Mouse (Mus musculus): ENCODE data around the gene Pvalb. TPM values are rescaled to one million over a fixed set of nuclear protein-coding genes. Genes with fewer than 3 reads are reported as not detected.

Pvalb gene
- polyA plus RNA-seq, 1 experiment from 2014 or later, result 1.0 TPM

DNA sequence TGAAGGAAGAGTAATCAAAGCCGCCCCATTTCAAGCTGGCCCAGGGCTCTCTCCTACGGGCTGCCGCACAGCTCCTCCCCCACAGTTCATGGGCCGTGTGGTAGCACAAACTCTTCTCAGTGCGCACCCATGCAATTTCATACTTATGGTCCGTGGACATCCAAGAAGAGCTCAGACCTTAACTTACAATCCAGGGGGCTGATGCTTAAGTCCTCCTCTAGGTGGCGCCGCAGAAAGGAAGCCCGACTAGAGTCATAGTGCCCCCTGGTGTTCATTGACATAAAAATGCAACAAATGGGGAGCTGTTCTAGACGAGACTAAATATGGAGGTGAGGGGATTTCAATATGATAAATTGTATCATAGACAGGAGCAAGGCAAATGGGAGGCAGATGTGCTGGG lies 33.3 kb upstream of the Pvalb start:
- Histone ChIP-seq H3K4me1 (replicated peaks) (peaks cover 23% of the 10 kb centered on the region), H3K36me3 (no peaks in the 10 kb centered on the region), H3K9me3 (replicated peaks) (no peaks in the 10 kb centered on the region), H3K9ac (no peak overlapping the region), H3K27me3 (peaks cover 5% of the 10 kb centered on the region; the same call in 1 of the 2 replicates), H3K4me3 (no peak overlapping the region), H3K27ac (no peak overlapping the region), H3K4me2 (no peak overlapping the region)
- 27% methylated on average over 10 of the region's 10 CpGs for WGBS
- ATAC-seq (replicated peaks; ENCODE audit: insufficient number of reproducible peaks, insufficient read depth, low FRiP score, low read depth), result no peak

- Histone ChIP-seq H3K4me2 (no peak overlapping the region), H3K36me3 (no peaks in the 10 kb centered on the region), H3K27ac (no peak overlapping the region), H3K4me1 (replicated peaks) (no peaks in the 10 kb centered on the region), H3K4me3 (no peak overlapping the region), H3K27me3 (no peaks in the 10 kb centered on the region), H3K9me3 (replicated peaks) (no peaks in the 10 kb centered on the region), H3K9ac (no peak overlapping the region)
- ATAC-seq (replicated peaks; ENCODE audit: insufficient number of reproducible peaks, insufficient read depth, low FRiP score, low read depth), result no peak
- WGBS, result 62% methylated on average over 5 of the region's 5 CpGs
These were observed 28.8 kb upstream of the Pvalb start for GRCm38 (mm10) chr15:78234823-78235509.

DNA sequence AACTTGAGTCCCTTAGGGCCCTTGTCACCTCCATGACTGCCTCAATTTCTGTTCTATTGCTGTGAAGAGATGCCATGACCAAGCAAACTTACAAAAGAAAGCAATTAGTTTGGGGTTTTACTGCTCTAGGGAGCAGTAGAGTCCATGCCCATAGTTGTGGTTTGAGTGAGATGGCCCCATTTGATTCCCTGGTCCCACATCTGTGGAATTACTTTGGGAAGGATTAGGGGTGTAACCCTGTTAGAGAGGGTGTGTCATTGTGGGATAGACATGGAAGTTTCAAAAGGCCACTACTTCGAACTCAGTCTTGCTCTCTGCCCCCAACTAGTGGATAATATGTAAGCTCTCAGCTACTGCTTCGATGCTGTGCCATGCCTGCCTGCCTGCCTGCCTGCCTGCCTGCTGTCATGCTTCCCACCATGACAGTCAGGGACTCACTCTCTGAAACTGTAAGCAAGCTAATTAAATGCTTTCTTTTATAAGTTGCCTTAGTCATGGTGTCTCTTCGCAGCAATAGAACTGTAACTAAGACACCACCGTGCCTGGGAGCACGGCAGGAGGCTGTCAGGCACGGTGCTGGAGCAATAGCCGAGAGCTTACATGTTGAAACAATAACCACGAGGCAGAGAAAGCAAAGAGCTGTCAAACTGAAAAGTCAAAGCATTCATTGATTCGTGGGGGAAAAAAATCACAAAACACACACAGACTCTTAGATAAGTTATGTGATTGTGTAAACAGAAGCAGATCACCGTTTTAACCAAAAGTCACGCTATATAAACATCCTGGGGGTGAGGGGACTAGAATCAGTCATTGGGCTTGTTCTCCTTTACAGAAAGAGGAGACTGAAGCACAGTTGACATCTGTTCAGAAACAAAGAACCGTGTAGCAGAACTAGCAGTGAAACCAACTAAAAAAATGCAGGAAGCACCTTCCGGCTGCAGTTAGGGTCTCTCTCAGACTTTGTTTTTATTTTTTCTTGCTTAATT lies 25.4 kb upstream of the Pvalb start:
- Histone ChIP-seq H3K4me2 (no peak overlapping the region), H3K4me1 (replicated peaks) (no peaks in the 10 kb centered on the region), H3K36me3 (no peaks in the 10 kb centered on the region), H3K27me3 (no peaks in the 10 kb centered on the region), H3K4me3 (no peak overlapping the region), H3K9me3 (replicated peaks) (no peaks in the 10 kb centered on the region), H3K27ac (no peak overlapping the region), H3K9ac (no peak overlapping the region)
- ATAC-seq (replicated peaks; ENCODE audit: insufficient number of reproducible peaks, insufficient read depth, low FRiP score, low read depth), result no peak
- 43% methylated on average over 13 of the region's 13 CpGs for WGBS

- Histone ChIP-seq H3K27ac (no peak overlapping the region), H3K36me3 (no peaks in the 10 kb centered on the region), H3K4me1 (replicated peaks) (no peaks in the 10 kb centered on the region), H3K27me3 (no peaks in the 10 kb centered on the region), H3K4me2 (no peak overlapping the region), H3K9me3 (replicated peaks) (no peaks in the 10 kb centered on the region), H3K9ac (no peak overlapping the region), H3K4me3 (no peak overlapping the region)
- 79% methylated on average over 12 of the region's 12 CpGs for WGBS
- no peak for ATAC-seq (replicated peaks; ENCODE audit: insufficient number of reproducible peaks, insufficient read depth, low FRiP score, low read depth)
These were observed 21.6 kb upstream of the Pvalb start for GRCm38 (mm10) chr15:78227816-78228215.

DNA sequence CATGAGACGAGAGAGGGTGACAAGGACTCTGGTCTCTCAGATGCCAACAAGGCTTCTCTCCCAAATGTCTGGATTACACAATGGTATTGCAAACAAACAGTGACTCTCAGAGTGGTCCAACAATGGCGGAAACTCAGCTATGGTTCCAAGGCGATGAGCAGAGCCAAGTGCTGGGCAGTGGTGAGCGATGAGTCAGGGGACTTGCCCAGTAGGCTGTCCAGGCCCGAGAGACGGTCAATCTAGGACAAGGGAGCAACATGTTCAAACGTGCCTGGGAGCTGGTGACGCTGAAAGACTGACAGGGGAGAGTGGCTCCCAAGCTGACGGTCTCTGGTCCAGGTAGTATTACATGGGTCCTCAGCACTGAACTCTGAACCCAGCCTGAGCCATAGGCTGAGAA lies 9.1 kb upstream of the Pvalb start:
- Histone ChIP-seq H3K4me2 (no peak overlapping the region), H3K9me3 (replicated peaks) (no peaks in the 10 kb centered on the region), H3K36me3 (no peaks in the 10 kb centered on the region), H3K9ac (no peak overlapping the region), H3K4me1 (replicated peaks) (no peaks in the 10 kb centered on the region), H3K4me3 (no peak overlapping the region), H3K27me3 (no peaks in the 10 kb centered on the region), H3K27ac (no peak overlapping the region)
- 76% methylated on average over 9 of the region's 9 CpGs for WGBS
- no peak for ATAC-seq (replicated peaks; ENCODE audit: insufficient number of reproducible peaks, insufficient read depth, low FRiP score, low read depth)

DNA sequence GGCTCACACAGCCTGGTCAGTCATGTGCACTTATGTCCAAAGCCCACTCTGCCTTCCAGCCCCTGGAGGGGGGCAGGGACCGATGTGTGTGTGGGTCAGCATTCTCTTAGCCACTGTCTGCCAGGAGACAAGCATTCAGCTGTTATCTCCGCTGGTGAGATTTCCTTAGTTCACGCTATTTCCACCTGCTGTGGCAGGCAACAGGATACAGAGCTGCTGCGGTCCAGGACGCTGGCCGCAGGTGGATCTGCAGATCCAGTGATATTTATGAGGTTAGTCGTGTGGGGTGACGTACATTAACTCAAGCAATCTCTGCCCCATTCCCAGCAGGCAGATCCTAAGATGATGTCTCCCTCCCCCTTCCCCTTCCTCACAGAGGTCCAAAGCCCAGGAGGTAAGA lies 5.2 kb upstream of the Pvalb start:
- H3K9ac ChIP-seq, result no peak overlapping the region
- peaks cover 4% of the 10 kb centered on the region for H3K27me3 ChIP-seq
- no peaks in the 10 kb centered on the region for H3K4me1 ChIP-seq (replicated peaks)
- ATAC-seq (replicated peaks; ENCODE audit: insufficient number of reproducible peaks, insufficient read depth, low FRiP score, low read depth), result no peak
- H3K9me3 ChIP-seq (replicated peaks), result 0 out of 2 replicates have a peak, but pooled peaks cover 5% of the 10 kb centered on the region
- no peak overlapping the region for H3K4me3 ChIP-seq
- no peak overlapping the region for H3K4me2 ChIP-seq
- no peaks in the 10 kb centered on the region for H3K36me3 ChIP-seq
- WGBS, result 58% methylated on average over 8 of the region's 8 CpGs
- no peak overlapping the region for H3K27ac ChIP-seq

DNA sequence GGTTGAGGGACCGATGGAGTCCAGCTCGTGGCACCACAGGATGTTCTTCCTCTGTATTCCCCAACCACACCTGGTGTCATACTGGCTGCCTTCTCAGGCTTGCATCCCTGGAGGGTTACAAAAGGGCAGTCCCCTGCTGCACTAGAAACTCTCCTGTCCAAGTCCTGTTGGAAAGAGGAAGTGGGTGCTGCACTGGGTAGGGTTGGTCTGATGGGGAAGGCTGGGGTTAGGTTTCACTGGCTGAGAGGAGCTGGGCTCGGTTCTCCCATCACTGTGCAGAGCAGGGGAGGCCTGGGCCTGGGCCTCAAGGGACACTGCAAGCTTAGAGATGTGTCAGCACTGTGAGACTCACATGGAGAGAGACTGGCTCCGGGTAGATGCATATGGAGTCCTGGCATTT lies 4.0 kb upstream of the Pvalb start:
- Histone ChIP-seq H3K9me3 (replicated peaks) (0 out of 2 replicates have a peak, but pooled peaks cover 5% of the 10 kb centered on the region), H3K36me3 (no peaks in the 10 kb centered on the region), H3K27ac (no peak overlapping the region), H3K4me3 (no peak overlapping the region), H3K4me2 (no peak overlapping the region), H3K4me1 (replicated peaks) (0 out of 2 replicates have a peak, but pooled peaks cover 3% of the 10 kb centered on the region), H3K27me3 (peaks cover 16% of the 10 kb centered on the region), H3K9ac (no peak overlapping the region)
- no peak for ATAC-seq (replicated peaks; ENCODE audit: insufficient number of reproducible peaks, insufficient read depth, low FRiP score, low read depth)
- WGBS, result 79% methylated on average over 4 of the region's 4 CpGs

DNA sequence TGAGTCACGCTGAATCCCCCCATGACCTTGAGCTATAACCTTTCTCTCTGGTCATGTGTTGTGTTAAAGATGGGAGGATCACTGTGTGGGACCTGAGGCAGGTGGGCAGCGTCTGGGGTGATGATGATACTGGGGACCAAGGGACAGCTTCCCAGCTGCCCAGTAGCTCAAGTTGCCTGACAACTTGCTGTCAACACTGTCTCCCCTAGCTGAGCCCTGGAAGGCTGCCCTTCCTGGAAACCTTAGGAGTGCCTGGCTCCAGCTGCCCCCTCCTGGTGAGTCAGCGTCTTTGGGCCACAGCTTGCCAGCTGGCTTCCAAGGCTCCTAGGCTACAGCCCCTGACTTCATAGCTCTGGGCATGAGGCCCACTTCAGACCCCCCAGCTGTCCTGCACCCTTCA lies 1.0 kb downstream of the Pvalb start:
- 26% methylated on average over 3 of the region's 3 CpGs for WGBS
- Histone ChIP-seq H3K27me3 (peaks cover 63% of the 10 kb centered on the region), H3K36me3 (no peaks in the 10 kb centered on the region), H3K4me2 (no peak overlapping the region), H3K4me3 (no peak overlapping the region), H3K4me1 (replicated peaks) (peaks cover 19% of the 10 kb centered on the region), H3K9me3 (replicated peaks) (0 out of 2 replicates have a peak, but pooled peaks cover 5% of the 10 kb centered on the region), H3K27ac (no peak overlapping the region), H3K9ac (no peak overlapping the region)
- no peak for ATAC-seq (replicated peaks; ENCODE audit: insufficient number of reproducible peaks, insufficient read depth, low FRiP score, low read depth)

- 2% methylated on average over 41 of the region's 41 CpGs for WGBS
- Histone ChIP-seq H3K9me3 (replicated peaks) (no peaks in the 10 kb centered on the region), H3K27me3 (peaks cover 73% of the 10 kb centered on the region), H3K4me3 (peak overlapping the region; percentile 28), H3K4me1 (replicated peaks) (peaks cover 19% of the 10 kb centered on the region), H3K4me2 (peak overlapping the region; percentile 56), H3K27ac (no peak overlapping the region), H3K9ac (no peak overlapping the region), H3K36me3 (no peaks in the 10 kb centered on the region)
- peak; percentile 63; the same call in 1 of the 2 replicates for ATAC-seq (replicated peaks; ENCODE audit: insufficient number of reproducible peaks, insufficient read depth, low FRiP score, low read depth)
These were observed 1.9 kb downstream of the Pvalb start for GRCm38 (mm10) chr15:78204053-78204847.

DNA sequence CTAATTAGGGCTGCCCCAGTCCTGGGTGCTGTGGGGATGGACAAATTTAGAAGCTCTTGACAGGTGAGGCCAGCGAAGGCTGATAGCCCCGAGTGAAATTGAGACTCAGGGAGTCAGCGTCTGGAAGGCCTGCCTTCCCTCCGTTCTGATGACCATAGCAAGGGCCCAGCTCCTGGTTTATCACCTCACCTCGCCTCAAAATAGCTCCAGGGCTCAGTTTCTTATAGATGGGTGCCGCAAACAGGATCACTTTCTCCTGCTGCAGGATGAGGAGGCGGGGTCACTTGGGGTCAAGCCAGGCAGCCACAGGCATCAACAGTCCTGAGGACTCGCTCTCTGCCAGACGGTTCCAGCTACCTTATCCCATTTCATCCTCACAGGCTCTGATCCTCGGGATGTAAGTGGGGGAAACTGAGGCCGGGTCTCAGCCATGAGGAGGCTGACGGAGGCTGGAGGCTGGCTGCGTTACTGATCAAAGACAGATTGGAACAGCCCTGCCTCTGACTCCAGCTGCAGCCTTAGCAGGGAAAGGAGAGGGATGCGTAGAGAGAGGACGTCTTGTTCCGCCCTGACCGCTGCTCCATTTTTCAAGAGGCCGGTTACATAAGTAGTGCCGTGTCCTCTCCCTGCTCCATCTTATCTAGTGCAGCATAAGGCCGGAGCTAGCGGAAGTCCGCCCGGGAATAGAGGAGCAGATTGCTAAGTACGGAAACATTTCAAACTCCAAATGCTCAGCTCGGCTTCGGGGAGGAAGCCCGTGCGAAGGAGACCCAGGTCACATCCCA lies 10.9 kb downstream of the Pvalb start:
- Histone ChIP-seq H3K4me2 (no peak overlapping the region), H3K4me1 (replicated peaks) (peaks cover 8% of the 10 kb centered on the region; the same call in 1 of the 2 replicates), H3K9me3 (replicated peaks) (no peaks in the 10 kb centered on the region), H3K27ac (no peak overlapping the region), H3K9ac (no peak overlapping the region), H3K27me3 (peaks cover 71% of the 10 kb centered on the region), H3K4me3 (no peak overlapping the region), H3K36me3 (no peaks in the 10 kb centered on the region)
- WGBS, result 43% methylated on average over 28 of the region's 28 CpGs
- no peak for ATAC-seq (replicated peaks; ENCODE audit: insufficient number of reproducible peaks, insufficient read depth, low FRiP score, low read depth)
